Mouse (Mus musculus) midbrain, embryonic 14.5 days (tissue): ENCODE measurements at regions not wholly inside any gene's neighbourhood (a gene's known extent, or its start where the extent isn't known, plus 50 kb on each side); places are given as distances from the start of the nearest gene placed in this dataset.

Source experiments
- ATAC-seq: fragments of 200-750 bp; cut with Nextera tagmentation; 2 replicates; pipeline ENCODE4 v1.8.0; 2017; ENCODE audit warnings: moderate number of reproducible peaks, moderate library complexity; ENCODE audit not compliant: low FRiP score, low TSS enrichment
- DNase-seq: peaks from one replicate; pipeline ENCODE4 v3.0.0-alpha.2; 2015
- H3K27ac ChIP-seq: fragments of 300-500 bp; sonication (generic); replicated peaks from 2 replicates; pipeline ENCODE4 v1.5.1; 2014; ENCODE audit warnings: mild to moderate bottlenecking, low read depth, low read length, moderate library complexity
- H3K27me3 ChIP-seq: fragments of 300-500 bp; sonication (generic); 2 replicates; pipeline ENCODE4 v1.6.1; 2014; ENCODE audit warnings: low read length, control low read depth, mixed read lengths; ENCODE audit not compliant: control insufficient read depth, insufficient read depth
- H3K36me3 ChIP-seq: fragments of 300-500 bp; sonication (generic); 2 replicates; pipeline ENCODE4 v1.6.1; 2014; ENCODE audit warnings: low read length, control low read depth; ENCODE audit not compliant: control insufficient read depth, insufficient read depth
- H3K4me1 ChIP-seq: fragments of 300-500 bp; sonication (generic); 2 replicates; pipeline ENCODE4 v1.6.1; 2014; ENCODE audit warnings: mild to moderate bottlenecking, antibody characterized with exemption, low read length, control low read depth; ENCODE audit not compliant: control insufficient read depth, insufficient read depth
- H3K4me2 ChIP-seq: fragments of 300-500 bp; sonication (generic); 2 replicates; pipeline ENCODE4 v1.6.1; 2014; ENCODE audit warnings: mild to moderate bottlenecking, low read length, moderate library complexity
- H3K4me3 ChIP-seq: fragments of 300-500 bp; sonication (generic); replicated peaks from 2 replicates; pipeline ENCODE4 v1.5.1; 2014; ENCODE audit warnings: low read depth, low read length
- H3K9ac ChIP-seq: fragments of 300-500 bp; sonication (generic); replicated peaks from 2 replicates; pipeline ENCODE4 v1.6.1; 2014; ENCODE audit warnings: mild to moderate bottlenecking, low read length, moderate library complexity
- H3K9me3 ChIP-seq: fragments of 300-500 bp; sonication (generic); 2 replicates; pipeline ENCODE4 v1.6.1; 2016; ENCODE audit warnings: low read length, control low read depth, mixed read lengths; ENCODE audit not compliant: control insufficient read depth
- WGBS: fragments of 180-500 bp; shearing (Covaris S2); extraction: QIAGEN DNeasy Blood & Tissue Kit; methylation state at CpG from one replicate; pipeline ENCODE4 v1.1.7; 2014; 5-methylcytosine and 5-hydroxymethylcytosine counted together

DNA sequence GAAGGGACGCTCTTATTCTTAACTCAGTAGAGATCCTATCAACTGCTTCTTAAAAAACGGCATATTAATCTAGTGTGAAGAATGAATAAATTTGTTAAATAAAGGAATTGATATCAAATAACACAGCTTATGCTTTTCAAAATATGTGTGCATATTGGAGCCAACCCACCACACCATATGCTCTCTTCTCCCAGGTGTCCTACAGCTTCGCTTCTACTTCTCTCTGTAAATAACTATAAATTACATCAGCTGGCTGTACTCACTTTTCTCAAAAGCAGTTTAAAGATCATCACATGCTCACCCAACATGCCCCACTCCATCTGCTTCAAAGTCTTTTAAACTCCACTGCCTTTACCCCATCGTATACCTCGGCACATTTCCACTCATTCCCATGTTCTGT, 777.0 kb downstream of the Rapgef2 start:
- Histone ChIP-seq H3K4me1 (no peaks in the 10 kb centered on the region), H3K4me3 (no peak overlapping the region)

DNA sequence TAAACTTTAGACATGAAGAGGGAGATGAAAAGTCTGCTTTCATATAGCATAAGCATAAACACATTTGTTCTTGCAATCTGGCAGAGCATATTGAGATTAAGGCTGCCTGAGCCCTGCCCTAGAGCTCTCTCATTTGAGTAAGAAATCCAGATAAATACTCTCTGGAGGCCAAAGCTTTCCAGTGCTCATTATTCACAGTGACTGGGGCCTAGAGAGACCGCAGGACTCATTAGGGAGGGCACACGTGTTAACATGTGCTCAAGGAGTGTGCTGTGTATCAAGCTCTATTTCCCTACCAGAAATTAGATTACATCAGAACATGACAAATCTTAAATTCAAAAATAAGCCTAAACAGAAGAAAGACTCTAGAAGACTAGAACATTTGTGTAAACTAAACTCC, 808.6 kb downstream of the Rapgef2 start:
- 33% methylated on average over 2 of the region's 2 CpGs for WGBS
- Histone ChIP-seq H3K9me3 (no peaks in the 10 kb centered on the region), H3K4me2 (no peak overlapping the region), H3K27ac (no peak overlapping the region), H3K9ac (no peak overlapping the region), H3K4me3 (no peak overlapping the region), H3K27me3 (no peaks in the 10 kb centered on the region), H3K4me1 (no peaks in the 10 kb centered on the region), H3K36me3 (no peaks in the 10 kb centered on the region)
- peak; percentile 22 for DNase-seq
- ATAC-seq: no peak

More for the DNA sequence above, 777.0 kb downstream of the Rapgef2 start:
- no peaks in the 10 kb centered on the region for H3K36me3 ChIP-seq
- no peak for ATAC-seq
- 96% methylated on average over 5 of the region's 5 CpGs for WGBS
- H3K27ac ChIP-seq: no peak overlapping the region
- H3K9me3 ChIP-seq: no peaks in the 10 kb centered on the region
- H3K9ac ChIP-seq: no peak overlapping the region
- no peak overlapping the region for H3K4me2 ChIP-seq
- no peaks in the 10 kb centered on the region for H3K27me3 ChIP-seq
- DNase-seq: no peak
